Mouse (Mus musculus) cerebellum, postnatal 14 days (tissue): ENCODE results near the gene Cttnbp2nl.

Source experiments
- DNase-seq, 2 experiments: peaks; one replicate each; pipeline ENCODE4 v3.0.0; 2021; ENCODE audit warnings: mixed read lengths in 2 of 2

The Cttnbp2nl gene

DNA sequence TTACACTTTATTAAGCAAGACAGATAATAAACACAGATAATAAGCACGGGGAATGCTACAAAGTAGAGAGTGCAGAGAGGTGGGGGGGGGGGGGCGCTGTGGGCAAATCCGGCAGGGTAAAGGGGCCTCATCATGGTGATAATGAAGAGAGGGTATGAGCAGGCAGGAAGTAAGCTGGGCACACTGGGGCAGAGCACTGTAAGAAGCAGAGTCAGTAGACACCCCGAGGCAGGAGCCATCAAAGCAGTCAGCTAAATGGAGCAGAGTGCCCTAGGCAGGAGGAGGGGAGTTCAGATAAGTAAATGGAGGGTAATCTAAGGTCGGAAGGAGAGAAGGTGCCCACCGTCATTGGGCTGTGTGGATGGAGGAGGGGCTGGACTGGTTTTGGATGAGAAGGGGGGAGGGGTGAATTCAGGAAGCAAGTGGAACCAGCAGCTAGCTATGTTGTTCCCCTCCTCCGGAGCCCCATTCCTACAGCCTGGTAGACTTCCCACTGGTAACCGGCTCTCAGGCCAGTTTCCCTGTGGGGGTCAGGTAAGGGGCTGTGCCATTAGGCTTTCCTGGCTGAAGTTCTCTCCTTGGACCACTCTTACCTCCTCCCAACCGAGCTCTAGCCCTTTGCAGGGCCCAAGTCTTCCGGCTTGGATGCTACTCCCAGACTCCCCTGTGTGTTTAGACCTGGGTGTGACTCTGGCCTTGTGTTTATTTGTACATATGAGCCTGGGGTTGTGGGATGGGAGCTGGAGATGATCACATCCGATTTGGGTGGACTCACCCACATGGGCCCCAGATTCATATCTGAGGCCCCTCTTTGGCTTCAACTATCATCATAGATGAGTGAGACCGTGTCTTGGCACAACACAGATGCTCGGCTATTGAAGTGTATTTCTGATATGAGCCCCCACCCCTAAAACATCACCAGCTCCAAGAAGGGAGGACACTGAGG is 89.3 kb downstream of the Cttnbp2nl start:
- DNase-seq, result no peak

DNA sequence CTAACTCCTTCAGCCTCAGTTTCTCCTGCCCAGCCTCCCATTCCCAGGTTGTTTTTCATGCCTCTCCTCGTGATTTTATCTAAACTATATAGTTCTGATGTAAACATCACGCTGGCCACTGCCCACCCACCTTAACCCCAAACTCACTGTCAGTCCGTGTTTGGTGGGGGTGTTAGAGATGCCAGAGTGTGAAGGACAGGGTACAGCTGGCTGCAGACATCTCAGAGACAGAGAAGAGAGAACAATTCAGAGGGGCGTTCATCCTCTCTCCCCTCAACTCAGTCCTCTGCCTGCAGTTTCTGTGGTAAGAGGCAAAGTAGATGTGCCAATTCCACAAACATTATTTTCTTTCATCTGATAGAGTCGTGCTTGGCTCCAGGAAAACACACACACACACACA is 90.1 kb downstream of the Cttnbp2nl start:
- no peak for DNase-seq

DNA sequence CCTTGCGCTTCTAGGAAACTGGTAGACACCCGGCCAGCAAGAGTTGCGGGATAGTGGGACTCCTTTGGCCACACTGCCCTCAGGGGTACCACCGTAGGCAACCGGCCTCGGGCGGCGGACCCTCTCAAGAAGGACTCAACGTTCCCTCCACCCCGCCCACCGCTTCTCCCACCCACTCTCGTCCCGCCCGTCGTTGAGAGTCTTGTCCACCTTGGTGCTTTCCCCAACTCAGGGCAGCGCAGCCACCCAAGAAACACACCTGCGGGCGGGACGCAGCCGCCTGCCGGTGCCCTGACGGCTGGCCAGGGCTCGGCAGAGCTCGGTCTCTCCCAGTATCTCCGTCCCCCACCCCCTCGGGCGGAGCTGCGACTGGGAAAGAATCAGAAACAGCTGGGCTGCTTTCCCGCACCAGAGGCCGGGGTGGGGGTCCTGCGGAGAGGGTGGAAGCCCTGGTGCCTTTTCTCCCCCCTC is 90.8 kb downstream of the Cttnbp2nl start:
- no peak for DNase-seq

DNA sequence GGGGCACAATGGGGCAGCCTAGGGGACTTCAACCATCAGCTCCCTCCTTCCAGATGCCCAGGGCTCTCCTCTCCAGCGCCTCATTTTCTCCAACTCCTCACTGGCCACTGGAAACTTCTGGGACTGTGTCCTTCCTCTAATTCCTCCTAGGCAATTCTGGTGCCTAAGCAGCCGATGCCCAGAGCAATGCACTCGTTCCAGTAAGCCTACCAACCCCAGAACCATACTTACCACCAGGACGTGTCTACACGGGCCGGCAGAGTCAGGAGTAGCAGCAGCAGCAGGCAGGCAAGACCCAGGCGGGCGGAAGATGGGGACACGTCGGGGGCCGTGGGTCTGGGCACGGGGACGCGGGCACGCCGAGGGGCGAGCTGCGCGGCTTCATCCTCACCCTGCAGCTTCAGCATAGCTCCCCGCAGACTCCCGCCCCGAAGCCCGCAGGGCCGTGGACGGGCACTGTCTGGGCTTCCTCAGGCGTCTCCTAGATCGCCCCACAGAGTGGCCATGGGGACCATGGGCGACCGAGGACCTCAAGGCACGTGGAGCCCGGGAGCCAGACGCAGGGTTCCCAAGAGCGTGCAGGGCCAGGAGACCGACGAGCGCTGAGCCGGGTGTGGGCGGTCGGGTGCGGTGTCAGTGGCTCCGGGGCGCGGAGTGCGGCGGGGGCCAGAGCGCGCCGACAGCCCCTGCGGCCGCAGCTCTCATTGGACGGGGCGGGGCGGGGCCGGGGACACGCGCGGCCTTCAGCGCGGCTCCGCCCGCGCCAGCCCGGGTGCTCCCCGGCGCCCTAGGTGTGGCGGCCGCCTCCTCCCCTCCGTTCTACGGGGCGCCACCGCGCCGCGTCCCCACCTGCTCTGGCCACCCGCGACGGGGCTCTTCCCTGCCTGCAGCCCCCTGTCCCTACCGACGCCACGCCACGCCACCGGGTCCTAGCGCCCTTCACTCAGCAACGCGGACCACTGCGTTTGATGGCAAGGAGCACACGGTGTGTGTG is 91.6 kb downstream of the Cttnbp2nl start, which contains the start of gene Wnt2b:
TSS of gene Wnt2b (minus strand) at position 856 of the 994 bp plus-strand sequence.
- peak; percentile 11 to 17 for DNase-seq

DNA sequence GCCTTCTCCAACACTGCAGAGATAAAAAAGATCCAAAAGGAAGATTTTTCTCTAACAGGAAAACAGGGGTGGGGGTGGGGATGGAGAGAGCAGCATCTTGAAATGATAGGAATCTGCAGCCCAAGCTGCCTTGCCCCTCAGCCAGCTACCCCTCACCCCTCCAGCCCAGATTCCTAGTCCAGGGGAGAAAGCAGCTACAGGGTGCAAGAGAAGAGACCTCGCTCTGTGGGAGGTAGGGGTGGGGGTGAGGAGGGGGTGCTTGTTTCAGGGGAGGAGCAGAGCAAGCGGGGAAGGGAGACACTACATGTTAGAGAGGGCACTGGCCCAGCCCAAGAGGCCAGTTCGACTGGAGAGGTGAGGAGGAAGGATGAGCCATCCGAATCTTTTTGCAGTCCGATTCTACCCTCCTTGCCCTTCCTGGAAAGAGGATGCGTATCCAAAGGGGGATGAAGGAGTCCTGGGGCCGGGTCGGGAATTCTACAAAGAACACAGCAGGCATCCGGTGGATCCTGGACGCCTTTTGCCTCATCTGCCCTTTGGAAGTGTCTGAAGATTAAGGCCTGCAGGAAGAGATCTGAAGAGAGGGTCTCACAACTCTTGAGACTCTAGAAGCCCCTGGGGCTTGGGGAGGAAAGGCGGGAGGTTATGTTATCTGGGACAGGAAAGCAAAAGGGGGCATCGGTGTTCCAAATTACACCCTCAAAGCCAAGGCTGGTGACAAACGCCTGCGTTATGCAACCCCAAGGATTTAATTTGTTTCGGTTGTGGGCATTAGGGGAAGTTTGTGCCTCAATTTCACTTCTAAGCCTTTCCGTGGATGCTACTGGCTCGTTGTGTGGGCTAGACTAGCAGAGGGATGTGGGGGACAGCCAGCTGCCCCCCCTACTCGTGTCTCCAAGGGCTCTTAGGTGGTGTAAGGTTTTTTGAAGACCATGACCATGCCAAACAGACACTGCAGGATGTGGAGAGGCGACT is 92.6 kb downstream of the Cttnbp2nl start:
- no peak for DNase-seq

DNA sequence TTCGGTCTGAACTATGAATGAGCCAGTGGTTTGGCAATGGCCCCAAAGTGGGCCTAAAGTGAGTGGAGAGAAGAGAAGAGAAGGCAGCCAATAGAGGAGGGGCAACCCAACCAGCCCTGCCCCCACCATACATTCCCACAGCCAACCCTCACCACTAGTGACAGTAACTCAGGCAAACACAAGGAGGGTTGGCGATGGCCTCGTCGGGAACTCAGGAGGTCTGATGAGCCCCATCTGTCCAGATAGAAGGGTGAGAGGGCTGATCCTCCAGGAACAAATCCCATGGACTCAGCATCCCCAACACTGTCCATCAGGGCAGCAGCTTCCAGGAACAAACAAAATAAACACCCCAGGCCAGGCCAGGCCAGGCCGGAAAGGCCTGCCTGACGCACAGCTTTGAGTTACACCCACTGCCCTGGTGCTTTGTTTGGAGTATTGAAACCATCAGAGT is 96.8 kb downstream of the Cttnbp2nl start:
- DNase-seq, result no peak

DNA sequence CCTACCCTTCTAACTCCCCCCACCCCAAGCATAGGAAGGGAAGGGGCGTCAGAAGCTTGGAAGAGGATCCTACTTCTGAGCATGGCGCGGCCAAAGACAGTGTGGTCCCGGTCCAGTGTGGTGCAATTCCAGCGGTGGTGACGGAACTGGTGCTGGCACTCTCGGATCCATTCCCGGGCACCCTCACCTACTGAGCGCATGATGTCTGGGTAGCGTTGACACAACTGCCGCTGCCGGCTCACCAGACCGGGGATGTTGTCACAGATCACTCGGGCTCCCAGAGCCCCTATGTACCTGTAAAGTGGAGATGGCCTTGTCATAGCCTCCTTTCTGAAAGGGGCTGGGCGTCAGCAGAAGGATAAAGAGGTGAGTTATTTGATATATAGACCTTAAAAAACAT is 98.4 kb downstream of the Cttnbp2nl start:
- DNase-seq, result no peak

DNA sequence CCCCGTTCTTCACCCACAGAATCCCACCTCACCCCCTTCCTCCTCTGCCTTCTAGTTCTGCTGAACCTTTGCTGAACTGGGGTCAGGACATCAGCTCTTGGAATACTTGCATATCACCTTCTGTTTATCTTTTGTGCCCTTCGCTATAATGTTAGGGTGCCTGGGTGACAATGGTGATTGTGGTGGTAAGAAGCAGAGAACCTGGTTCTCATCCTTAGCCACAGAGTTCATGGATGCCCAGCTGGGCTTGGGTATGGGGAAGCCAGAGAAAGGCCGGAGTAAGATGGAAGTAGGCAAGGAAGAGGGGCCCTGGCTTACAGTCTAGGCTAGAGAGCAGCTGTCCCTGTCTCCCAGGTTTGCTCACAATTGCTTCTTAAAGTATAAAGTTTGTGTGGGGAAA is 98.8 kb downstream of the Cttnbp2nl start:
- DNase-seq, result no peak

DNA sequence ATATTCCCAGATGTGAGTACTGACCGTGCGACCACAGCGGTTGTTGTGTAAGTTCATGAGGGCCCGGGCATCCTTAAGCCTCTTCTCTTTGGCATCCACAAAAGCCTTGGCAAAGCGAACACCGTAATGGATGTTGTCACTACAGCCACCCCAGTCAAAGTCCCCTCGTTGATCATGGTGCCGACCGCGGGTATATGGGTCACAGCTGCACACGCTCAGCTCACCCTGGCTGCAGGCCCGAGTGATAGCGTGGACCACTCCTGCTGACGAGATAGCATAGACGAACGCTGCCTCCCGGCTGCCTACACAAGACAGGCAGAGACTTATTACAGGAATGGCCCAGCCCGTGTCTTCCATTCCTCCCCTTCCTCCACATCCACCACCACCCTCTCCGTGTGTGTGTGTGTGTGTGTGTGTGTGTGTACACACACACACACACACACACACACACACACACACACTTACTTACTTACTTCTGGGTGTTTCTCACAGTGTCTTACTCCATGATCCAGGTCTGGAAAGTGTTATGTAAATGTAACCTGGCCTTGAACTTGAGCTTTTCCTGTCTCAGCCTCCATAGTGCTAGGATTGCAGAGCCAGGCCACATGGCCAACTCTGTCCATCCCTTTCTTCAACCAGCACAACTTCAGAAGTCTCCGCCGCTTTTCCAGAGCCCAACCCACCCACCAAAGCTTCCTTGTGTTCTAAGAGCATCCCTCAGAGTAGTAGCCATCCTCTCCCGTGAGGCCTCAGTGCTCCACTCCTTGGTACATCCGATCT is 99.9 kb downstream of the Cttnbp2nl start:
- DNase-seq, result no peak
